Mouse (Mus musculus) megakaryocyte, embryonic 14.5 days (primary cell): ENCODE measurements around the gene Rab1a.

ENCODE experiments used
- FLI1 ChIP-seq: IDR thresholded peaks from 2 replicates; pipeline ENCODE4 v1.6.1; 2012; ENCODE audit warnings: low read length, inconsistent platforms, mixed read lengths
- GATA1 ChIP-seq: IDR thresholded peaks from 3 replicates; pipeline ENCODE4 v1.6.1; 2012; ENCODE audit warnings: mixed read lengths, low read length, inconsistent platforms, borderline replicate concordance

DNA sequence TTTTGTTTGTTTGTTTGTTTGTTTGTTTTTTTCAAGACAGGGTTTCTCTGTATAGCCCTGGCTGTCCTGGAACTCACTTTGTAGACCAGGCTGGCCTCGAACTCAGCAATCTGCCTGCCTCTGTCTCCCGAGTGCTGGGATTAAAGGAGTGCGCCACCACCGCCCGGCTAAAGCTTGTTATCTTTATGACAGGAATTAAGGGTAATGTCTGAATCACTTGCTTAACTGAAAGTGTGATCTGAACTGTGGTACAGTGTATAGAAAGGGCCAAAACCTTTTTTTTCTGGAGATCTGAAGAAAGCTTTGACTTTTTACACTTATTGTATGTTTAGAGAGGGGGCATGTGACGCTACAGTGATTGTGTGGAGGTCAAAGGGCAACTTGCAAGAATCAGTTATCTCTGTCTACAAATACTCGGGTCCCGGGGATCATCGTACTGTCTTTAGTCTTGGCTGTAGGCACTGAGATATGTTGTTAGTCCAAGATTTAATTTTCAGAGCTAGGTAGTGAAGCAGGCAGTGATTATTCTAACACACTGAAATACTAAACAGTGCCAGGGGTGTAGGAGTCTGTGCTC lies 3.7 kb downstream of the Rab1a start:
- TF ChIP-seq GATA1, result no peak
- no peak for TF ChIP-seq FLI1
